Mouse (Mus musculus) bone marrow macrophage, adult 2 months (primary cell): ENCODE data around the gene Clip1.

Source experiments
- CTCF ChIP-seq: IDR thresholded peaks from 2 replicates; pipeline ENCODE4 v1.5.1; 2012; ENCODE audit warnings: low read depth, mild to moderate bottlenecking, low read length, moderate library complexity
- POLR2A ChIP-seq: IDR thresholded peaks from 2 replicates; pipeline ENCODE4 v1.6.1; 2012; ENCODE audit warnings: mild to moderate bottlenecking, low read depth, low read length, borderline replicate concordance

- TF ChIP-seq POLR2A = no peak
- no peak for TF ChIP-seq CTCF
These were observed 29.4 kb upstream of the Clip1 start for GRCm38 (mm10) chr5:123713782-123714181.
